Mouse (Mus musculus): Measurements from ENCODE around the gene Fam222a. TPM values are rescaled to one million over a fixed set of nuclear protein-coding genes. Genes with fewer than 3 reads are reported as not detected.

Fam222a gene
- polyA plus RNA-seq, 1 experiment = 8.0 TPM

- 87% methylated on average over 6 of the region's 6 CpGs for WGBS
- Histone ChIP-seq H3K4me1 (ENCODE audit: control insufficient read depth, insufficient read depth, low read length) (no peaks in the 10 kb centered on the region), H3K4me3 (replicated peaks; ENCODE audit: extremely low read depth, low read depth, low read length) (no peak overlapping the region)
- DNase-seq = no peak
- TF ChIP-seq POLR2A (IDR thresholded peaks at IDR 0.05; ENCODE audit: borderline replicate concordance, extremely low read depth, low read depth, low read length) = no peak
- TF ChIP-seq CTCF (IDR thresholded peaks at IDR 0.05; ENCODE audit: insufficient read depth, low read length) = no peak
These were observed 24.2 kb upstream of the Fam222a start for GRCm38 (mm10) chr5:114543656-114544055.

- TF ChIP-seq CTCF (IDR thresholded peaks at IDR 0.05; ENCODE audit: insufficient read depth, low read length) = no peak
- no peak for TF ChIP-seq POLR2A (IDR thresholded peaks at IDR 0.05; ENCODE audit: borderline replicate concordance, extremely low read depth, low read depth, low read length)
- H3K4me3 ChIP-seq (replicated peaks; ENCODE audit: extremely low read depth, low read depth, low read length) = no peak overlapping the region
- WGBS = 76% methylated on average over 4 of the region's 4 CpGs
These were observed 23.6 kb upstream of the Fam222a start for GRCm38 (mm10) chr5:114544205-114544604.

GRCm38 (mm10) chr5:114545076-114545475, 22.7 kb upstream of the Fam222a start:
- 63% methylated on average over 9 of the region's 9 CpGs for WGBS
- Histone ChIP-seq H3K4me3 (replicated peaks; ENCODE audit: extremely low read depth, low read depth, low read length) (no peak overlapping the region), H3K4me1 (ENCODE audit: control insufficient read depth, insufficient read depth, low read length) (no peaks in the 10 kb centered on the region)
- no peak for DNase-seq
- no peak for TF ChIP-seq CTCF (IDR thresholded peaks at IDR 0.05; ENCODE audit: insufficient read depth, low read length)
- no peak for TF ChIP-seq POLR2A (IDR thresholded peaks at IDR 0.05; ENCODE audit: borderline replicate concordance, extremely low read depth, low read depth, low read length)

More at GRCm38 (mm10) chr5:114544205-114544604, 23.6 kb upstream of the Fam222a start:
- no peak for DNase-seq
- no peaks in the 10 kb centered on the region for H3K4me1 ChIP-seq (ENCODE audit: control insufficient read depth, insufficient read depth, low read length)

- no peak overlapping the region for H3K4me3 ChIP-seq (replicated peaks; ENCODE audit: extremely low read depth, low read depth, low read length)
- no peak for TF ChIP-seq POLR2A (IDR thresholded peaks at IDR 0.05; ENCODE audit: borderline replicate concordance, extremely low read depth, low read depth, low read length)
- no peak for TF ChIP-seq CTCF (IDR thresholded peaks at IDR 0.05; ENCODE audit: insufficient read depth, low read length)
- no peaks in the 10 kb centered on the region for H3K4me1 ChIP-seq (ENCODE audit: control insufficient read depth, insufficient read depth, low read length)
- WGBS = 94% methylated on average over 10 of the region's 10 CpGs
- DNase-seq = no peak
These were observed 18.8 kb upstream of the Fam222a start for GRCm38 (mm10) chr5:114548976-114549375.

GRCm38 (mm10) chr5:114549770-114550169, 18.0 kb upstream of the Fam222a start:
- WGBS = 71% methylated on average over 3 of the region's 3 CpGs
- no peak for DNase-seq
- Histone ChIP-seq H3K4me3 (replicated peaks; ENCODE audit: extremely low read depth, low read depth, low read length) (no peak overlapping the region), H3K4me1 (ENCODE audit: control insufficient read depth, insufficient read depth, low read length) (no peaks in the 10 kb centered on the region)
- TF ChIP-seq POLR2A (IDR thresholded peaks at IDR 0.05; ENCODE audit: borderline replicate concordance, extremely low read depth, low read depth, low read length) (no peak), CTCF (IDR thresholded peaks at IDR 0.05; ENCODE audit: insufficient read depth, low read length) (no peak)

GRCm38 (mm10) chr5:114550431-114550830, 17.4 kb upstream of the Fam222a start:
- TF ChIP-seq CTCF (IDR thresholded peaks at IDR 0.05; ENCODE audit: insufficient read depth, low read length) = no peak
- no peak for TF ChIP-seq POLR2A (IDR thresholded peaks at IDR 0.05; ENCODE audit: borderline replicate concordance, extremely low read depth, low read depth, low read length)
- DNase-seq = no peak
- H3K4me3 ChIP-seq (replicated peaks; ENCODE audit: extremely low read depth, low read depth, low read length) = no peak overlapping the region
- WGBS = 45% methylated on average over 7 of the region's 7 CpGs
- H3K4me1 ChIP-seq (ENCODE audit: control insufficient read depth, insufficient read depth, low read length) = no peaks in the 10 kb centered on the region

GRCm38 (mm10) chr5:114550886-114551492, 16.8 kb upstream of the Fam222a start:
- Histone ChIP-seq H3K4me1 (ENCODE audit: control insufficient read depth, insufficient read depth, low read length) (no peaks in the 10 kb centered on the region), H3K4me3 (replicated peaks; ENCODE audit: extremely low read depth, low read depth, low read length) (no peak overlapping the region)
- DNase-seq = no peak
- TF ChIP-seq CTCF (IDR thresholded peaks at IDR 0.05; ENCODE audit: insufficient read depth, low read length) (no peak), POLR2A (IDR thresholded peaks at IDR 0.05; ENCODE audit: borderline replicate concordance, extremely low read depth, low read depth, low read length) (no peak)
- 25% methylated on average over 6 of the region's 6 CpGs for WGBS

- TF ChIP-seq CTCF (IDR thresholded peaks at IDR 0.05; ENCODE audit: insufficient read depth, low read length) (no peak), POLR2A (IDR thresholded peaks at IDR 0.05; ENCODE audit: borderline replicate concordance, extremely low read depth, low read depth, low read length) (no peak)
- H3K4me3 ChIP-seq (replicated peaks; ENCODE audit: extremely low read depth, low read depth, low read length) = no peak overlapping the region
- 51% methylated on average over 13 of the region's 13 CpGs for WGBS
- no peaks in the 10 kb centered on the region for H3K4me1 ChIP-seq (ENCODE audit: control insufficient read depth, insufficient read depth, low read length)
- no peak for DNase-seq
These were observed 15.2 kb upstream of the Fam222a start for GRCm38 (mm10) chr5:114552507-114553208.

GRCm38 (mm10) chr5:114553706-114554105, 14.1 kb upstream of the Fam222a start:
- H3K4me1 ChIP-seq (ENCODE audit: control insufficient read depth, insufficient read depth, low read length) = no peaks in the 10 kb centered on the region
- H3K4me3 ChIP-seq (replicated peaks; ENCODE audit: extremely low read depth, low read depth, low read length) = no peak overlapping the region
- 60% methylated on average over 8 of the region's 8 CpGs for WGBS
- DNase-seq = no peak
- TF ChIP-seq POLR2A (IDR thresholded peaks at IDR 0.05; ENCODE audit: borderline replicate concordance, extremely low read depth, low read depth, low read length) (no peak), CTCF (IDR thresholded peaks at IDR 0.05; ENCODE audit: insufficient read depth, low read length) (no peak)

GRCm38 (mm10) chr5:114555424-114555823, 12.4 kb upstream of the Fam222a start:
- no peaks in the 10 kb centered on the region for H3K4me1 ChIP-seq (ENCODE audit: control insufficient read depth, insufficient read depth, low read length)
- WGBS = 97% methylated on average over 2 of the region's 2 CpGs
- no peak for DNase-seq
- no peak for TF ChIP-seq CTCF (IDR thresholded peaks at IDR 0.05; ENCODE audit: insufficient read depth, low read length)
- TF ChIP-seq POLR2A (IDR thresholded peaks at IDR 0.05; ENCODE audit: borderline replicate concordance, extremely low read depth, low read depth, low read length) = no peak
- no peak overlapping the region for H3K4me3 ChIP-seq (replicated peaks; ENCODE audit: extremely low read depth, low read depth, low read length)
